Mouse (Mus musculus) left cerebral cortex, adult 18-20 months (tissue): ENCODE measurements around the gene Hibch. TPM values are rescaled to one million over a fixed set of nuclear protein-coding genes. Genes with fewer than 3 reads are reported as not detected.

Source experiments
- total RNA-seq, 2 experiments: library from RNA; stranded (reverse); gene quantifications; 2 replicates each; pipeline ENCODE4 v1.2.3; 2021

Hibch gene
- total RNA-seq, 2 experiments from 2014 or later = 12.3 to 15.3 TPM

Other genes starting within 250 kb of the Hibch start
- 1 to 10 TPM; 3.5 to 3.9 TPM for gene Nemp2, start 214.2 kb upstream of the Hibch start, total RNA-seq
- gene Mfsd6, start 117.5 kb upstream of the Hibch start, total RNA-seq = 10 to 100 TPM; 83.3 to 84.2 TPM
- gene Inpp1, start 27.2 kb upstream of the Hibch start, total RNA-seq = 10 to 100 TPM; 38.1 to 43.3 TPM
- 10 to 100 TPM in 1 of 2 experiments, 1 to 10 TPM in 1; 6.8 to 14.9 TPM for gene 1700019D03Rik, start 175.2 kb downstream of the Hibch start, total RNA-seq
- under 1 TPM; 0.26 to 0.40 TPM for gene Mstn, start 216.7 kb downstream of the Hibch start, total RNA-seq